Mouse (Mus musculus) heart, adult 2 months (tissue): ENCODE data around the gene Rnpep.

Experiments
- CTCF ChIP-seq: fragments of 200-600 bp; IDR thresholded peaks from 2 replicates; pipeline ENCODE4 v1.8.1; 2022; ENCODE audit warnings: antibody characterized with exemption, mild to moderate bottlenecking, moderate library complexity
- EP300 ChIP-seq: fragments of 200-500 bp; IDR thresholded peaks from 2 replicates; pipeline ENCODE4 v1.6.1; 2011; ENCODE audit warnings: low read depth, low read length, control low read depth; ENCODE audit not compliant: insufficient read depth
- POLR2A ChIP-seq: fragments of 200-500 bp; IDR thresholded peaks from 2 replicates; pipeline ENCODE4 v1.6.1; 2011; ENCODE audit warnings: mild to moderate bottlenecking, low read depth, low read length, control low read depth; ENCODE audit not compliant: insufficient read depth

- TF ChIP-seq CTCF, result no peak
- TF ChIP-seq POLR2A, result no peak
- TF ChIP-seq EP300, result no peak
Measured at GRCm38 (mm10) chr1:135224147-135224546, 59.7 kb downstream of the Rnpep start.
